Mouse (Mus musculus): ENCODE measurements around the gene Krt19. TPM values are rescaled to one million over a fixed set of nuclear protein-coding genes. Genes with fewer than 3 reads are reported as not detected.

Krt19 gene
- total and polyA plus RNA-seq, 2 experiments from 2014 or later, result 20.6 to 52.2 TPM

DNA sequence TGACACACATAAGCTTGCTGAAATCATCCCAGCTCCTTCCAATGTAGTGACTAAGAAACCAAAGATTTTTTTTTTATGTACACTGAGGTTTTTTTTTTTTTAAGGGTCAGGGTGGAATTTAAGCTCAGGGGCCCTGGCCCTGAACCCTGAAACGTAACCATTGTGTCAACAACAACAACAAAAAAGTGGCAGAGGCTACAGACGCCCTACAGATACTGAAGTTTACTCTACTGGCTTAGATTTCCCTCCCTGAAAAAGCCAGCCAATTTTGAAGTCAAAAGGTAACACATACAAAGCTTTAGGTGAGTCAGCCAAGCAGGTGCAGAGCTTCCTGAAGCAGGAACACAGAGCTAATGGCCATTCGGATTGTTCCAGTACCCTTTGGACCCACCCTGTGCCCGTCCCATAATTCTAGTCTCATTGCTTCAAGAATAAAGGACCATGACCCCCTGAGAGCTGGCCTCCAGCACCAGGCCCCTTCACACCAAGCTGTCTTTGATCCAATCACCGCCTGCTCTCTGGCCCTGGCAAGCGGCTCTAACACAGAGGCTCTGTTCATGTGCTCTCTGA, 9.5 kb upstream of the Krt19 start:
- Histone ChIP-seq H3K36me3 (replicated peaks; ENCODE audit: control insufficient read depth, insufficient read depth, low read length) (no peaks in the 10 kb centered on the region), H3K9ac (replicated peaks; ENCODE audit: low read depth, low read length) (no peak overlapping the region), H3K4me3 (ENCODE audit: low read depth, low read length) (no peak overlapping the region), H3K9me3 (replicated peaks; ENCODE audit: control insufficient read depth, low read length) (no peaks in the 10 kb centered on the region), H3K27ac (ENCODE audit: low read depth) (no peak overlapping the region), H3K4me2 (ENCODE audit: low read depth, low read length) (no peak overlapping the region), H3K27me3 (ENCODE audit: control insufficient read depth, insufficient read depth, low read length) (no peaks in the 10 kb centered on the region), H3K4me1 (ENCODE audit: control insufficient read depth, insufficient read depth) (peaks cover 6% of the 10 kb centered on the region; the same call in 1 of the 2 replicates)
- no peak for DNase-seq (ENCODE audit: low spot score)
- WGBS, result 76% methylated on average over 6 of the region's 6 CpGs
- no peak for ATAC-seq (ENCODE audit: insufficient read depth, low read depth)
- TF ChIP-seq CTCF (IDR thresholded peaks at IDR 0.05; ENCODE audit: low read depth) (no peak), EP300 (IDR thresholded peaks at IDR 0.05; ENCODE audit: low read depth) (no peak)

DNA sequence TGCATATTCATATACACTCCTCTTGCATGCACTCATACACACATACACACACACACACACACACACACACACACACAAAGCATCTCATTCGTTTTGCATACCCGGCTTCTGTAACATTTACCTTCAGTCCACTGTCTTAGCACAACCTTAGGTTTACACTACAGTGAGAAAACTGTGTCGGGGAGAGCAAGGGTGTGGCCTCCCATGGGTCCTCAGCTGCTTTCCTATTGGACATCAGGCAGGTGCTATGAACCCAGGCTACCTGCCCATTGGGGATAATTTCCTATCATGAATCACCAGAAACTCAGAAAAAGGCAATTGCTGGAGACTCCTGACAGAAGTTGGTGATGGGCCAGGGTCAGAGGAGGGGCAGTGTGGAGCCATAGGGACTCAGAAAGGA, 8.9 kb upstream of the Krt19 start:
- DNase-seq (ENCODE audit: low spot score) (no peak), ATAC-seq (ENCODE audit: insufficient read depth, low read depth) (no peak)
- H3K27ac ChIP-seq (ENCODE audit: low read depth), result no peak overlapping the region
- 74% methylated on average over 3 of the region's 3 CpGs for WGBS
- H3K36me3 ChIP-seq (replicated peaks; ENCODE audit: control insufficient read depth, insufficient read depth, low read length), result no peaks in the 10 kb centered on the region
- H3K9ac ChIP-seq (replicated peaks; ENCODE audit: low read depth, low read length), result no peak overlapping the region
- H3K4me1 ChIP-seq (ENCODE audit: control insufficient read depth, insufficient read depth), result peaks cover 6% of the 10 kb centered on the region; the same call in 1 of the 2 replicates
- TF ChIP-seq EP300 (IDR thresholded peaks at IDR 0.05; ENCODE audit: low read depth) (no peak), CTCF (IDR thresholded peaks at IDR 0.05; ENCODE audit: low read depth) (no peak)
- H3K9me3 ChIP-seq (replicated peaks; ENCODE audit: control insufficient read depth, low read length), result no peaks in the 10 kb centered on the region
- no peak overlapping the region for H3K4me2 ChIP-seq (ENCODE audit: low read depth, low read length)
- H3K4me3 ChIP-seq (ENCODE audit: low read depth, low read length), result no peak overlapping the region
- H3K27me3 ChIP-seq (ENCODE audit: control insufficient read depth, insufficient read depth, low read length), result no peaks in the 10 kb centered on the region

DNA sequence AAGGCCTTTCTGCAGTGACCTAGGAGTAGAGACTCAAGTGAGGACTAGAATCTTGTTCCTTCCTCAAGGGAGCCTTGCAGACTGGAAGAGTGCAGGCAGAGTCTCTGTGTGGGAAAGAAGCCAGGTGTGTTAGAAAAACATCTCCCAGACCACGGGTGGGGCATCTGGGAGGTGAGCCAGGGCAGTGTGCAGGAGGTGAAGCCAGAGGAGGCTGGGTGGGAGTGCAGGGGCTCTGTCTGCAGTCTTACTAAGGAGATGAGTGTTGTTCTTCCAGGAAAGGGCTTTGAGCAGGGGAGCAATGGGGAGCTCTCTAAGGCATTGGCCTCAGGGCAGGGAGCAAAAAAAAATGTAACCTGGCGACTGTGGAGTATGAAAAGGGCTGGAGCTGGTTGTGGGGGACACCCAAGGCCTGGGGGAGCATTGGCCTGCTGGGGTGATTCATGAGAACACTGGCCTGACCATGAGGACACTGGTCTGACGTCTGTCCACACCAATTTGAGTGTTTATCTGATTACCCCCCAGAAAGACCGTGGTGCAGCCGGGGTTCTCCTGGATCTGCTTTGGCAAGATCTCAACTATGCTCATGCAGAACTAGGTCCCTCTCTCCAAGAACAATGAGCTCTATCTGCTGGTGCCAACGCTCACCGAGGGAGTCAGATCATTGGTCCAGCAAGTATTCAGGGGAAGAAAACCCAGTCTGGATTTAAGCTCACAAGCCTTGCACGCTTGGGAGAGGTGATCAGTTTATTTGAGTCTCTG, 7.2 kb upstream of the Krt19 start:
- no peak for ATAC-seq (ENCODE audit: insufficient read depth, low read depth)
- TF ChIP-seq EP300 (IDR thresholded peaks at IDR 0.05; ENCODE audit: low read depth) (no peak), CTCF (IDR thresholded peaks at IDR 0.05; ENCODE audit: low read depth) (no peak)
- 0 out of 2 replicates have a peak overlapping the region, but pooled peaks have one; percentile 38 for H3K27ac ChIP-seq (ENCODE audit: low read depth)
- no peaks in the 10 kb centered on the region for H3K9me3 ChIP-seq (replicated peaks; ENCODE audit: control insufficient read depth, low read length)
- no peak overlapping the region for H3K4me3 ChIP-seq (ENCODE audit: low read depth, low read length)
- H3K4me1 ChIP-seq (ENCODE audit: control insufficient read depth, insufficient read depth), result peaks cover 6% of the 10 kb centered on the region; the same call in 1 of the 2 replicates
- H3K27me3 ChIP-seq (ENCODE audit: control insufficient read depth, insufficient read depth, low read length), result no peaks in the 10 kb centered on the region
- H3K36me3 ChIP-seq (replicated peaks; ENCODE audit: control insufficient read depth, insufficient read depth, low read length), result no peaks in the 10 kb centered on the region
- DNase-seq (ENCODE audit: low spot score), result no peak
- WGBS, result 27% methylated on average over 8 of the region's 8 CpGs
- H3K9ac ChIP-seq (replicated peaks; ENCODE audit: low read depth, low read length), result no peak overlapping the region
- H3K4me2 ChIP-seq (ENCODE audit: low read depth, low read length), result no peak overlapping the region

DNA sequence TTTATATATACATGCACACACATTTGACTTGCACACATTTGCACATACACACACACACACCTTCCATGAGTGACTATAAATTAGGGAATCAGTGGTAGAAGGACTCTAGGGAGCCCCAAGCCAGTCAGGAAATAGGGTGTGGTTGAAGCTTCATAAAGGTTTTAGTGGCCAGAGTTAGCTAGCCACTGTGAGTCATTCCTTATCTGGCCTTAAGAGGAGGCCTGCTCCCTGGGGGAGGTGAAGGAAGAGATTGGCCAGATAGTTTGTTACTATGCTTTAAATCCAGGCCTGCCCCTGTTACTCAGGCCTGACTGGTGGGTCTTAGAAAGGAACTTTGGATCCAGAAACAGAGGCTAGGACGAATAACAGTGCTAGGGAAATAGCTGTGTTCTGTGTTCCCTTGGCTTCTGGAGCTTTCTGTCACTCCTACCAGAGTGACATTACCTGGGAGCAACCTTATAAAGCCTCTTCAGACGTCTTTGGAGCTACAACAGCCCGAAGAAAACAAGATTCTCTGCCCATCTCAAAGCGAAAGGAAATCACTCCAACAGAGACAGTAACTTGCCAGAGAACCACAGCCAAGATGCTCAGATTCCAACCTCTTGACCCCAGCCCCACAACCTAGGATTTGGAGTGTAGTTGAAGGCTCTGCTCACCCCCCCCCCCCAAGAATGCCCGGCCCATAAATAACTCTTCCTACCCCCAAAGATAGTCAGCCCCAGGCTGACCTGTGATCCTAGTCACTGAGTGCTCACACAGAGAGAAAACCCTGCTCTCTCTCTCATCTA, 705 bp downstream of the Krt19 start:
- H3K4me3 ChIP-seq (ENCODE audit: low read depth, low read length), result no peak overlapping the region
- WGBS, result 43% methylated on average over 5 of the region's 5 CpGs
- TF ChIP-seq CTCF (IDR thresholded peaks at IDR 0.05; ENCODE audit: low read depth), result no peak
- no peak for TF ChIP-seq EP300 (IDR thresholded peaks at IDR 0.05; ENCODE audit: low read depth)
- no peaks in the 10 kb centered on the region for H3K36me3 ChIP-seq (replicated peaks; ENCODE audit: control insufficient read depth, insufficient read depth, low read length)
- H3K9me3 ChIP-seq (replicated peaks; ENCODE audit: control insufficient read depth, low read length), result no peaks in the 10 kb centered on the region
- H3K4me1 ChIP-seq (ENCODE audit: control insufficient read depth, insufficient read depth), result peaks cover 14% of the 10 kb centered on the region
- H3K27me3 ChIP-seq (ENCODE audit: control insufficient read depth, insufficient read depth, low read length), result peaks cover 10% of the 10 kb centered on the region; the same call in 1 of the 2 replicates
- DNase-seq (ENCODE audit: low spot score) (no peak), ATAC-seq (ENCODE audit: insufficient read depth, low read depth) (no peak)
- no peak overlapping the region for H3K4me2 ChIP-seq (ENCODE audit: low read depth, low read length)
- peak overlapping the region; percentile 36; the same call in 1 of the 2 replicates for H3K27ac ChIP-seq (ENCODE audit: low read depth)
- H3K9ac ChIP-seq (replicated peaks; ENCODE audit: low read depth, low read length), result no peak overlapping the region

DNA sequence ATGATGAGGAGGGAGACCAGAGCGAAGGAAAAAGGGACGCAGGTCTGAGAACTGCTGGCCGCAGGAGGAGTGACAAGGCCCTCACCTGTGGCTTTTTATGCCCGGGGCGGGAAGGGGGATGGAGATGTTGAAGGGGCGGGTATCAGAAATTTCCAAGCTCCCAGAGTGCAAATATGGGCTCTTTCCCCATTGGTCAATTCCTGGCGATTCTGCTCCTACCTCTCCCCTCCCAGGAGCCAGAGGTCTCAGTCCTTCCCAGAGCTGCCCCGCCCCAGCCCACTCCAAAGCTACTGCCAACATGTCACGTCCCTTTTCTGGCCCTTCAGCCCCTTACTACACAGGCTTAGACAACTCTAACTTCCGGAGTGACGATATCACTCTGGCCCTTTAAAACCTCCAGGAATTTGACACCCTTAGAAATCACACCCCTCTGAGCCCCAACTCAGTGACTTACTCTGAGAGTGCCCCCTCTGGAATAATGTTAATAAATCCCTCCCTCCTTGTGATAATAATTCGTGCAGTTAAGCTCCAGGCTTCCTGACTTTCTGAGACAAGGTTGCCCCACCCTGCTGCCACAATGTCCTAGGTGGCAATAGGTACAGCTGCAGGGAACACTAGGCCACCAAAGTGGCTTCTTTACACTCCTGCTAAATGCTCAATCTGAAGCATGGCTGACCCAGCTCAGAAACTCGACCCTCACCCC, 2.5 kb downstream of the Krt19 start:
- Histone ChIP-seq H3K4me2 (ENCODE audit: low read depth, low read length) (peak overlapping the region; percentile 66), H3K36me3 (replicated peaks; ENCODE audit: control insufficient read depth, insufficient read depth, low read length) (no peaks in the 10 kb centered on the region), H3K4me1 (ENCODE audit: control insufficient read depth, insufficient read depth) (peaks cover 14% of the 10 kb centered on the region), H3K27ac (ENCODE audit: low read depth) (no peak overlapping the region), H3K9ac (replicated peaks; ENCODE audit: low read depth, low read length) (no peak overlapping the region), H3K27me3 (ENCODE audit: control insufficient read depth, insufficient read depth, low read length) (peaks cover 10% of the 10 kb centered on the region; the same call in 1 of the 2 replicates), H3K9me3 (replicated peaks; ENCODE audit: control insufficient read depth, low read length) (no peaks in the 10 kb centered on the region), H3K4me3 (ENCODE audit: low read depth, low read length) (peak overlapping the region; percentile 45)
- DNase-seq (ENCODE audit: low spot score) (peak; percentile 20), ATAC-seq (ENCODE audit: insufficient read depth, low read depth) (peak; percentile 34; the same call in 1 of the 2 replicates)
- TF ChIP-seq EP300 (IDR thresholded peaks at IDR 0.05; ENCODE audit: low read depth) (no peak), CTCF (IDR thresholded peaks at IDR 0.05; ENCODE audit: low read depth) (no peak)
- WGBS, result 1% methylated on average over 13 of the region's 13 CpGs

Data from heart, postnatal 0 days (tissue).